Mouse (Mus musculus) thymus, adult 2 months (tissue): ENCODE data around the gene Tacc2. TPM values are rescaled to one million over a fixed set of nuclear protein-coding genes. Genes with fewer than 3 reads are reported as not detected.

ENCODE experiments used
- DNase-seq: peaks from one replicate; pipeline ENCODE4 v3.0.0; 2021
- H3K27ac ChIP-seq: fragments of 200-500 bp; 2 replicates; pipeline ENCODE4 v1.5.1; 2012; ENCODE audit warnings: low read length, control low read depth; ENCODE audit not compliant: control insufficient read depth, insufficient read depth
- H3K27me3 ChIP-seq: fragments of 200-500 bp; 2 replicates; pipeline ENCODE4 v1.6.1; 2012; ENCODE audit warnings: mild to moderate bottlenecking, low read length, moderate library complexity, mixed read lengths; ENCODE audit not compliant: control insufficient read depth, insufficient read depth
- H3K36me3 ChIP-seq: fragments of 200-500 bp; 2 replicates; pipeline ENCODE4 v1.6.1; 2012; ENCODE audit warnings: mild to moderate bottlenecking, low read length, moderate library complexity; ENCODE audit not compliant: control insufficient read depth, insufficient read depth
- H3K4me1 ChIP-seq: fragments of 200-500 bp; replicated peaks from 2 replicates; pipeline ENCODE4 v1.6.1; 2012; ENCODE audit warnings: low read length; ENCODE audit not compliant: control insufficient read depth, insufficient read depth
- H3K4me3 ChIP-seq: fragments of 200-500 bp; 2 replicates; pipeline ENCODE4 v1.5.1; 2012; ENCODE audit warnings: mild to moderate bottlenecking, low read length, control low read depth, moderate library complexity; ENCODE audit not compliant: control insufficient read depth, insufficient read depth
- CTCF ChIP-seq: fragments of 200-500 bp; IDR thresholded peaks from 2 replicates; pipeline ENCODE4 v1.5.1; 2012; ENCODE audit warnings: mild to moderate bottlenecking, control low read depth, low read length, moderate library complexity, borderline replicate concordance; ENCODE audit not compliant: control insufficient read depth, poor library complexity, insufficient read depth; ENCODE audit errors: extremely low read depth
- POLR2A ChIP-seq: fragments of 200-500 bp; IDR thresholded peaks from 2 replicates; pipeline ENCODE4 v1.6.1; 2012; ENCODE audit warnings: mild to moderate bottlenecking, low read length, control low read depth, moderate library complexity; ENCODE audit not compliant: control insufficient read depth, poor library complexity, insufficient read depth; ENCODE audit errors: extremely low read depth
- WGBS: fragments of 180-500 bp; shearing (Covaris S2); methylation state at CpG from one replicate; pipeline ENCODE4 v1.1.7; 2018; 5-methylcytosine and 5-hydroxymethylcytosine counted together
- polyA plus RNA-seq: library from polyadenylated mRNA; depleted of rRNA; stranded (reverse); fragments of >200 nt; gene quantifications from 2 replicates; pipeline ENCODE4 v1.2.3, GENCODE M21; 2012

Tacc2 gene
- polyA plus RNA-seq, 1 experiment, result 41.1 TPM

DNA sequence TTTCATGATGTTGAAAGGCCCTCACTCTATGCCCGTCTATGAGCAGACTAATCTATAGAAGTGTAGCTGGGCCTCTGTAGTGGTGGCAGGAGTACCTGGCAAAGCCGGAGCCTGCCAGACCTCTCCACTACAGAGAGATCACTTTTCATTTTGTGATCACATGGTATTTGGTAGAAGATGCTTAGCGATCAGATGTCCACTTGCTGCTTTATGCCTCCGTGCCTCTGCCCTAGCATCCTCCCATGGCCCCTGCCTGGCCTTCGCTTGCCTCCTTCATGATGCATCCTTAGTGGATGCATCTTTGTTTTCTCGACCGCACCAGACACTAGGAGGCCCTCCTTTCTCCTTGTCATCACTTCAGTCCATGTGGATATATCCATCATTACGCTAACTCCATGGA is 79.7 kb downstream of the Tacc2 start:
- H3K36me3 ChIP-seq, result no peaks in the 10 kb centered on the region
- no peak for DNase-seq
- no peak overlapping the region for H3K4me3 ChIP-seq
- H3K27me3 ChIP-seq, result no peaks in the 10 kb centered on the region
- WGBS, result 96% methylated on average over 8 of the region's 8 CpGs
- peaks cover 6% of the 10 kb centered on the region for H3K4me1 ChIP-seq
- H3K27ac ChIP-seq, result no peak overlapping the region
- TF ChIP-seq CTCF (no peak), POLR2A (no peak)

DNA sequence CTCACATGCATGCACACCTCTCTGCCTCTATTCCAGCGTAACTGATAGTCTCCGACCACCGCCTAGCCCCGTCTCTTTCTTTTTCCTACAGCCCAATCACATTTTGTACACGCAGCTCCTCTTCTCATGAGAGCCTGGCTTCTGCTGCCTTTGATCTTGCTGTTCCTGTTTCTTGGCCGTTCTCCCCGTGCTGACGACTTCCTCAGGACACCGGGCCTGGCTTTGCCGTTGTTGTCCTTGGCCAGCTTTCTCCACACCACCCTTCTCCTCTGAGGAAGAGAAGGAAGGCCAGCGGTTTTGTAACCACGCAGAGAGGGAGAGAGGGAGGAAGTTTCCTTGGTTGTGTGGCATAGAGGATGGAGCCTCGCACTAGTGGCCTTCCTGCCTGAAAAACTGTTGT is 80.5 kb downstream of the Tacc2 start:
- 6% methylated on average over 13 of the region's 13 CpGs for WGBS
- TF ChIP-seq POLR2A (no peak), CTCF (no peak)
- Histone ChIP-seq H3K36me3 (no peaks in the 10 kb centered on the region), H3K4me1 (peaks cover 6% of the 10 kb centered on the region), H3K4me3 (no peak overlapping the region), H3K27me3 (no peaks in the 10 kb centered on the region), H3K27ac (no peak overlapping the region)
- no peak for DNase-seq

DNA sequence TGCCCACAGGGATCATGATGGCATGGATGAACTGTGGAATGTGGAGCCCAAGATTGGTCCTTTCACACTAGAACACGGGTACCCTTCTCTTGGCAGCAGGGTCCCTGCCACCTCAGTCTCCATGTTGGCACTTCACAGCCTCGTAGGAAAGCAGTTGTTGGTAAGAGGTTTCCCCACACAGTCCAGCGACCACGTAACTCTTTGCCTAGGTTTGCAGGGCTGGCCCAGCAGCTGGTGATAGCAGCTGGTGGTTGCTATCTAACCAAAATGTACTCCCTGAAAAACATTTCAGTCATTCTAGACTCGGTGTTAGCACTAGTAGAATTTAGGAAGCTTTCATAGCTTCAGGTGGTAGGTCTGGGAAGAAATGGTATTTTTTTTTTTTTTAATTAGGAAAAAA is 81.9 kb downstream of the Tacc2 start:
- Histone ChIP-seq H3K4me3 (no peak overlapping the region), H3K27me3 (no peaks in the 10 kb centered on the region), H3K36me3 (no peaks in the 10 kb centered on the region), H3K27ac (no peak overlapping the region), H3K4me1 (peaks cover 6% of the 10 kb centered on the region)
- TF ChIP-seq POLR2A (no peak), CTCF (no peak)
- WGBS, result 61% methylated on average over 5 of the region's 5 CpGs
- DNase-seq, result no peak

DNA sequence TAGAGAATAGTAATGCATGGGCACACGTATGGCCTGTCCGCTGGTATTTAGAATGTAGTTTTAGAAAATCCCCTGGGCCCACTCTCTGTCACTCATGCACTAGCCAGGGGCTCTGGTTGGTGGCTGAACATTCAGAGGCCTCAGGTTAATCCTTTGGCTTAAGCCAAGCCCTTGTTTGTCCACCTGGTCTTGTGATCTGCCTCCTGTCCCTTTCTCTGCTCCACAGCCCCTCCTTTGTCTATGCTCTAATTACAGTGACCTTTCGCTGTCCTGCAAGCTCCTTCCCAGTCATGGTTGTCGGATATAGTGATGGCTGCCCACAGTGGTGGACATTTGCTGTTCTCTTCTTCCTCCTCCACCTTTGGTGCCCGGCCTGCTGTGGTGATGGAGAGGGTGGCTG is 85.0 kb downstream of the Tacc2 start:
- DNase-seq, result no peak
- H3K27ac ChIP-seq, result no peak overlapping the region
- no peaks in the 10 kb centered on the region; the same call in 1 of the 2 replicates for H3K36me3 ChIP-seq
- peaks cover 6% of the 10 kb centered on the region for H3K4me1 ChIP-seq
- H3K27me3 ChIP-seq, result no peaks in the 10 kb centered on the region
- TF ChIP-seq POLR2A, result no peak
- no peak for TF ChIP-seq CTCF
- H3K4me3 ChIP-seq, result no peak overlapping the region
- 94% methylated on average over 5 of the region's 5 CpGs for WGBS

DNA sequence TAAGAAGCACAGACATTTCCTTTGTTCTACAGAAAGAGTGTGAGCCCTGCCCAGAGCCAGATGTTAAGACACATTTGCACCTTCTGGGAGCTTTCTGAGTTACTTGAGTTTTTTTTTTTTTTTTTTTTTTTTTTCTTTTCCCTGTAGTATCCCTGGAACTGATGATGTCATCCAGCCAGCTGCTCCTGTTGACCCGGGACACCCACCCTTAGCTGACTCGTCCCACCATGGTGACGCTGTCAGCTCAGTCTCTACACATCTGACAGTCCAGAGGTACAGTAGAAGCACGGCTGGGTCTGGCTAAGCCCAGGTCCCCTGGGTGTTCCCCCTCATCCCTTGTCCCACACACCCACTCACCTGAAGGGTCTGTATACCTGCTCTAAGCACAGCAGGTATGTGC is 85.6 kb downstream of the Tacc2 start:
- WGBS, result 87% methylated on average over 4 of the region's 4 CpGs
- peaks cover under 1% of the 10 kb centered on the region for H3K4me1 ChIP-seq
- H3K27me3 ChIP-seq, result no peaks in the 10 kb centered on the region
- H3K4me3 ChIP-seq, result no peak overlapping the region
- DNase-seq, result no peak
- no peaks in the 10 kb centered on the region; the same call in 1 of the 2 replicates for H3K36me3 ChIP-seq
- TF ChIP-seq CTCF, result no peak
- no peak for TF ChIP-seq POLR2A
- no peak overlapping the region for H3K27ac ChIP-seq

DNA sequence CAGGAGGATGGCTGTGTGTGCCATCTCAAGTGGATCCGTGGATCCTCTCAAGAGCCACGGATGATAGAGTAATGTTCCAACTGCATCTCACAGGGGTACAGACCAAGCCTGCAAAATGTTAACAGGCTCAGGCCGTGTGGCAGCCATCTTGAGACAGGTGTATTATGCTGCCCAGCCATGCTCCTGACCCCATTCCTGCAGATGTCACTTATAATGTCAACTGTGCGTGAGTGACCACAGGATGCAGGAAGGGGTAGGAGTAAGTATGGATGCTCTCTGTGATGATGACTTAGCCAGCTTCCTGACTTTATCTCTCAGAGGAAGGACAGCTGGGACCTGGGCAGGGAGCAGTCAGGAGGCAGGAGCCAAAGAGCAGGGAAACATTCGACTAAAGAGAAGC is 86.8 kb downstream of the Tacc2 start:
- DNase-seq, result no peak
- 95% methylated on average over 5 of the region's 5 CpGs for WGBS
- H3K27ac ChIP-seq, result no peak overlapping the region
- no peaks in the 10 kb centered on the region; the same call in 1 of the 2 replicates for H3K36me3 ChIP-seq
- H3K27me3 ChIP-seq, result no peaks in the 10 kb centered on the region
- H3K4me3 ChIP-seq, result no peak overlapping the region
- TF ChIP-seq POLR2A (no peak), CTCF (no peak)
- no peaks in the 10 kb centered on the region; the same call in 1 of the 2 replicates for H3K4me1 ChIP-seq

DNA sequence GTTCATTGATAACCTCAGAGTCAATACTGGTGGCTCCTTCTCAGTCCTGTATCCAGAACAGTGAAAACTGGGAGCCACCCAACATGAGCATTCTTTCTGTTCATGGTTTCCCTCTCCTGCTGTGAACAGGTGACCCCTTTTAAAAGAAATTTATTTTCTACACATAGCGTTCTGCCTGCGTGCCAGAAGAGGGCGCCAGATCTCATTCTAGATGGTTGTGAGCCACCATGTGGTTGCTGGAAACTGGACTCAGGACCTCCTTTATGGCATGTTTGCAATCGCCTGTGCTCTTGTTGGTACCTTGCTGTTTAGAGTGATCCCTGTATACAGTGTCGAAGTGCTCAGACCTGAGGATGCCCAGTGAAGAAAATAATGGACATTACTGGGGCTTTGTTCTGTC is 87.4 kb downstream of the Tacc2 start:
- WGBS, result 97% methylated on average over 5 of the region's 5 CpGs
- Histone ChIP-seq H3K4me3 (no peak overlapping the region), H3K27me3 (no peaks in the 10 kb centered on the region), H3K27ac (no peak overlapping the region), H3K4me1 (no peaks in the 10 kb centered on the region; the same call in 1 of the 2 replicates), H3K36me3 (no peaks in the 10 kb centered on the region; the same call in 1 of the 2 replicates)
- no peak for DNase-seq
- TF ChIP-seq POLR2A, result no peak
